Mouse (Mus musculus) kidney, adult 11 months (tissue): ENCODE results near the gene Itfg2.

Experiments
- DNase-seq: peaks from one replicate; pipeline ENCODE4 v3.0.0; 2022

Itfg2 gene

GRCm38 (mm10) chr6:128433566-128433965 is 8.8 kb upstream of the Itfg2 start:
- no peak for DNase-seq

- DNase-seq: no peak
Observed at GRCm38 (mm10) chr6:128432356-128432915, 7.7 kb upstream of the Itfg2 start.

- DNase-seq: no peak
Observed at GRCm38 (mm10) chr6:128429826-128430225, 5.1 kb upstream of the Itfg2 start.

GRCm38 (mm10) chr6:128429300-128429699 is 4.6 kb upstream of the Itfg2 start:
- DNase-seq: no peak

GRCm38 (mm10) chr6:128427571-128427970 is 2.8 kb upstream of the Itfg2 start:
- DNase-seq: no peak

- no peak for DNase-seq
Observed at GRCm38 (mm10) chr6:128425046-128425445, 315 bp upstream of the Itfg2 start.

GRCm38 (mm10) chr6:128423496-128424268 is 1.0 kb downstream of the Itfg2 start:
- no peak for DNase-seq

- no peak for DNase-seq
Observed at GRCm38 (mm10) chr6:128421480-128421879, 3.3 kb downstream of the Itfg2 start.

- DNase-seq: no peak
Observed at GRCm38 (mm10) chr6:128421036-128421435, 3.7 kb downstream of the Itfg2 start.

- DNase-seq: no peak
Observed at GRCm38 (mm10) chr6:128418076-128418475, 6.7 kb downstream of the Itfg2 start.

GRCm38 (mm10) chr6:128416169-128416568 is 8.6 kb downstream of the Itfg2 start:
- DNase-seq: no peak

GRCm38 (mm10) chr6:128411115-128411514 is 13.6 kb downstream of the Itfg2 start:
- peak; percentile 58 for DNase-seq

- DNase-seq: no peak
Observed at GRCm38 (mm10) chr6:128410305-128410704, 14.4 kb downstream of the Itfg2 start.

GRCm38 (mm10) chr6:128408544-128409125 is 16.1 kb downstream of the Itfg2 start:
- DNase-seq: peak; percentile 43

GRCm38 (mm10) chr6:128404708-128405107 is 20.0 kb downstream of the Itfg2 start:
- no peak for DNase-seq

- DNase-seq: no peak
Observed at GRCm38 (mm10) chr6:128399421-128400185, 25.1 kb downstream of the Itfg2 start.

GRCm38 (mm10) chr6:128398996-128399395 is 25.7 kb downstream of the Itfg2 start, which contains the start of gene Nrip2:
Gene Nrip2 (plus strand): TSS chr6:128399296.
- no peak for DNase-seq

GRCm38 (mm10) chr6:128397574-128398261 is 27.0 kb downstream of the Itfg2 start:
- peak; percentile 80 for DNase-seq

- DNase-seq: no peak
Observed at GRCm38 (mm10) chr6:128390683-128391082, 34.0 kb downstream of the Itfg2 start.

- no peak for DNase-seq
Observed at GRCm38 (mm10) chr6:128389185-128389584, 35.5 kb downstream of the Itfg2 start.

- DNase-seq: no peak
Observed at GRCm38 (mm10) chr6:128385026-128385425, 39.7 kb downstream of the Itfg2 start.

- no peak for DNase-seq
Observed at GRCm38 (mm10) chr6:128383752-128384151, 41.0 kb downstream of the Itfg2 start.

- no peak for DNase-seq
Observed at GRCm38 (mm10) chr6:128381254-128381653, 43.5 kb downstream of the Itfg2 start.
